Mouse (Mus musculus) spleen, postnatal 36 days (tissue): Measurements from ENCODE around the gene Mars2.

ENCODE experiments used
- DNase-seq, 2 experiments: peaks; one replicate each; pipeline ENCODE4 v3.0.0; 2022; ENCODE audit warnings: low spot score in 2 of 2, mixed read lengths in 1 of 2

Mars2 gene

GRCm38 (mm10) chr1:55236890-55237642 is at the start of gene Mars2:
Gene Mars2 (plus strand): TSS chr1:55237177.
- DNase-seq: peak; percentile 96

- DNase-seq: no peak
Measured at GRCm38 (mm10) chr1:55192015-55192414, 45.0 kb upstream of the Mars2 start.

- DNase-seq: no peak
Measured at GRCm38 (mm10) chr1:55192824-55193223, 44.2 kb upstream of the Mars2 start.

- DNase-seq: no peak
Measured at GRCm38 (mm10) chr1:55193316-55193715, 43.7 kb upstream of the Mars2 start.

- DNase-seq: no peak
Measured at GRCm38 (mm10) chr1:55194064-55194915, 42.7 kb upstream of the Mars2 start.

GRCm38 (mm10) chr1:55195021-55195420 is 42.0 kb upstream of the Mars2 start:
- DNase-seq: no peak

GRCm38 (mm10) chr1:55196327-55197003 is 40.5 kb upstream of the Mars2 start:
- DNase-seq: no peak

GRCm38 (mm10) chr1:55198719-55199118 is 38.3 kb upstream of the Mars2 start:
- no peak for DNase-seq

- no peak for DNase-seq
Measured at GRCm38 (mm10) chr1:55201850-55202752, 34.9 kb upstream of the Mars2 start.

GRCm38 (mm10) chr1:55205808-55206327 is 31.1 kb upstream of the Mars2 start:
- no peak for DNase-seq

GRCm38 (mm10) chr1:55207561-55207960 is 29.4 kb upstream of the Mars2 start:
- no peak for DNase-seq

- DNase-seq: peak; percentile 28 to 33
Measured at GRCm38 (mm10) chr1:55208500-55209140, 28.4 kb upstream of the Mars2 start.

- peak; percentile 82 to 86 for DNase-seq
Measured at GRCm38 (mm10) chr1:55210202-55210965, 26.6 kb upstream of the Mars2 start.

GRCm38 (mm10) chr1:55211081-55211480 is 25.9 kb upstream of the Mars2 start:
- no peak for DNase-seq

- peak; percentile 58 for DNase-seq
Measured at GRCm38 (mm10) chr1:55212771-55213170, 24.2 kb upstream of the Mars2 start.

GRCm38 (mm10) chr1:55213475-55213874 is 23.5 kb upstream of the Mars2 start:
- no peak for DNase-seq

GRCm38 (mm10) chr1:55213936-55214335 is 23.0 kb upstream of the Mars2 start:
- DNase-seq: no peak

- peak; percentile 91 to 92 for DNase-seq
Measured at GRCm38 (mm10) chr1:55215185-55215813, 21.7 kb upstream of the Mars2 start.

GRCm38 (mm10) chr1:55217191-55217590 is 19.8 kb upstream of the Mars2 start:
- no peak for DNase-seq
